Mouse (Mus musculus): ENCODE results near the gene Gm17651. TPM values are rescaled to one million over a fixed set of nuclear protein-coding genes. Genes with fewer than 3 reads are reported as not detected.

Gm17651 gene
- polyA plus RNA-seq (2014; fragmentation: Nextera tagmentation; extraction: Ambion mirVana) = not detected in 2 replicates

DNA sequence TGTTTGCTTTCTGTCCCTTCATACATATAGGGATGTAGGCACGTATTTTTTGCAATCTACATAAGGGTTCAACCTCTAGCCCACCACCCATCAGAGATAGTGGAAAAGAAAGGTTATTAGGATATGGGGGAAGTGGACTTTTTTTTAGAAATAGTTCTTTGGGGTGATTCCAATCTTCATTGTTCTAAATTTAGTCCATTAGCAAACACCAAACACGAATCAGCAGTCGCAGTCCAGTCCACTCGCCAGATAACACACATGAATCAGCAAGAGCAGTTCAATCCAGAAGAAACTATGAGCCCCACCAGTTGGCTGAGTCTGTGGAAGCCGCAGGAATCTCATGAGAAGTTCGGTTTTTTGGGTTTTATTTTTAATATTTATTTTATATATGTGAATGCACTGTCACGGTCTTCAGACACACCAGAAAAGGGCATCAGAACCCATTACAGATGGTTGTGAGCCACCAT, at the start of gene Gm17651:
Gene Gm17651, minus strand, starts transcription at position 51 of the 467 bp plus-strand sequence.
- Histone ChIP-seq H3K9me3 (ENCODE audit: control insufficient read depth, low read length) (no peaks in the 10 kb centered on the region), H3K4me1 (ENCODE audit: control insufficient read depth in 2 of 2, insufficient read depth in 2 of 2, low read length in 2 of 2) (no peaks in the 10 kb centered on the region), H3K36me3 (ENCODE audit: control insufficient read depth, insufficient read depth, low read length) (peaks cover 32% of the 10 kb centered on the region), H3K9ac (ENCODE audit: low read length) (no peak within 1 kb of the TSS), H3K4me3 (ENCODE audit: control insufficient read depth in 1 of 2, insufficient read depth in 1 of 2, low read depth in 1 of 2, low read length in 2 of 2) (no peak within 1 kb of the TSS), H3K27ac (replicated peaks in 1 of 2; ENCODE audit: control insufficient read depth in 1 of 2, insufficient read depth in 1 of 2, low read depth in 2 of 2, low read length in 2 of 2) (no peak within 1 kb of the TSS), H3K4me2 (ENCODE audit: low read length) (no peak within 1 kb of the TSS), H3K27me3 (ENCODE audit: control insufficient read depth, insufficient read depth, low read length) (no peaks in the 10 kb centered on the region)
- ATAC-seq (ENCODE audit: insufficient number of reproducible peaks, insufficient read depth, low FRiP score, low read depth) = no peak
- 62% methylated on average over 7 of the region's 7 CpGs for WGBS

GRCm38 (mm10) chr3:97719116-97719515, 44.6 kb upstream of the Gm17651 start:
- Histone ChIP-seq H3K4me3 (ENCODE audit: control insufficient read depth in 1 of 2, insufficient read depth in 1 of 2, low read depth in 1 of 2, low read length in 2 of 2) (no peak overlapping the region), H3K36me3 (ENCODE audit: control insufficient read depth, insufficient read depth, low read length) (peaks cover 95% of the 10 kb centered on the region), H3K9ac (ENCODE audit: low read length) (no peak overlapping the region), H3K27ac (replicated peaks in 1 of 2; ENCODE audit: control insufficient read depth in 1 of 2, insufficient read depth in 1 of 2, low read depth in 2 of 2, low read length in 2 of 2) (no peak overlapping the region), H3K4me1 (ENCODE audit: control insufficient read depth in 2 of 2, insufficient read depth in 2 of 2, low read length in 2 of 2) (no peaks in the 10 kb centered on the region), H3K4me2 (ENCODE audit: low read length) (no peak overlapping the region), H3K27me3 (ENCODE audit: control insufficient read depth, insufficient read depth, low read length) (no peaks in the 10 kb centered on the region), H3K9me3 (ENCODE audit: control insufficient read depth, low read length) (peaks cover 10% of the 10 kb centered on the region)
- 86% methylated on average over 9 of the region's 9 CpGs for WGBS
- no peak for ATAC-seq (ENCODE audit: insufficient number of reproducible peaks, insufficient read depth, low FRiP score, low read depth)

DNA sequence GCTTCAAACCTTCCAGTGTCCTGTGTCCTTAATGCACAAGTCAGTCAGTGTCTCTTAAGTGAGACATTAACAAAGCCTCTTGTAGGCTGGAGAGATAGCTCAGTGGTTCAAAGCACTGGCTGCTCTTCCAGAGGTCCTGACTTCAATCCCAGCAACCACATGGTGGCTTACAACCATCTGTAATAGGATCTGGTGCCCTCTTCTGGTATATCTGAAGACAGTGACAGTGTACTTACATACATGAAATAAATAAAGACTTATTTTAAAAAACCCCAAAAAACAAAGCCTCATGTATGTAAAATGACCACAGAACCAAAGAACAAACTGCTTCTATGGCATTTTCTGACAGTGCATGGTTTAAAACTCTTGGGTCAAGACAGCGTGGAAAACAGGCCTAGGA, 41.4 kb upstream of the Gm17651 start:
- no peaks in the 10 kb centered on the region for H3K4me1 ChIP-seq (ENCODE audit: control insufficient read depth in 2 of 2, insufficient read depth in 2 of 2, low read length in 2 of 2)
- H3K27me3 ChIP-seq (ENCODE audit: control insufficient read depth, insufficient read depth, low read length) = no peaks in the 10 kb centered on the region
- no peaks in the 10 kb centered on the region for H3K9me3 ChIP-seq (ENCODE audit: control insufficient read depth, low read length)
- no peak overlapping the region for H3K27ac ChIP-seq (replicated peaks in 1 of 2; ENCODE audit: control insufficient read depth in 1 of 2, insufficient read depth in 1 of 2, low read depth in 2 of 2, low read length in 2 of 2)
- WGBS = 87% methylated on average over 1 of the region's 1 CpGs
- no peak overlapping the region for H3K4me2 ChIP-seq (ENCODE audit: low read length)
- H3K36me3 ChIP-seq (ENCODE audit: control insufficient read depth, insufficient read depth, low read length) = peaks cover 92% of the 10 kb centered on the region
- H3K4me3 ChIP-seq (ENCODE audit: control insufficient read depth in 1 of 2, insufficient read depth in 1 of 2, low read depth in 1 of 2, low read length in 2 of 2) = no peak overlapping the region
- no peak for ATAC-seq (ENCODE audit: insufficient number of reproducible peaks, insufficient read depth, low FRiP score, low read depth)
- H3K9ac ChIP-seq (ENCODE audit: low read length) = no peak overlapping the region

DNA sequence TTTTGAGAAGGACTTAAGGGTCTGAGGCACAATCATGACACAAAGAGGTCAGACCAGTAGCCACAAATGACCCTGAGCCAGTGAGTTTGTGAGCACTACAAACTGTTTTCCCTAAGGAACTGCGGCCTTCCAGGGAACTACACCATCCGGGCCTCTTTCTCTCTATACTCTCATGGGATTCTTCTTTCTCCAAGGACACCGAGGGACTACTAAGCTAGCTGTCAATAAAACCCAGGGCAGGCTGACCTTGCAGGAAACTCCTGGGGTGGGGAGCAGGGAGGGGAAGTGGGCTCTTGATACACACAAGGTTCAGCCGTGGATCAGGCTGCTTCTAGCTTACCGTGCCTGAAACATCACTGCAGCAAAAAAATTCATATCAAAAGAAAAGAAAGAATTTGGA, 36.4 kb upstream of the Gm17651 start:
- peaks cover 94% of the 10 kb centered on the region for H3K36me3 ChIP-seq (ENCODE audit: control insufficient read depth, insufficient read depth, low read length)
- H3K9ac ChIP-seq (ENCODE audit: low read length) = no peak overlapping the region
- no peak for ATAC-seq (ENCODE audit: insufficient number of reproducible peaks, insufficient read depth, low FRiP score, low read depth)
- H3K27ac ChIP-seq (replicated peaks in 1 of 2; ENCODE audit: control insufficient read depth in 1 of 2, insufficient read depth in 1 of 2, low read depth in 2 of 2, low read length in 2 of 2) = no peak overlapping the region
- H3K4me1 ChIP-seq (ENCODE audit: control insufficient read depth in 2 of 2, insufficient read depth in 2 of 2, low read length in 2 of 2) = no peaks in the 10 kb centered on the region
- H3K4me3 ChIP-seq (ENCODE audit: control insufficient read depth in 1 of 2, insufficient read depth in 1 of 2, low read depth in 1 of 2, low read length in 2 of 2) = no peak overlapping the region
- no peaks in the 10 kb centered on the region for H3K27me3 ChIP-seq (ENCODE audit: control insufficient read depth, insufficient read depth, low read length)
- no peak overlapping the region for H3K4me2 ChIP-seq (ENCODE audit: low read length)
- no peaks in the 10 kb centered on the region for H3K9me3 ChIP-seq (ENCODE audit: control insufficient read depth, low read length)
- 43% methylated on average over 5 of the region's 5 CpGs for WGBS

DNA sequence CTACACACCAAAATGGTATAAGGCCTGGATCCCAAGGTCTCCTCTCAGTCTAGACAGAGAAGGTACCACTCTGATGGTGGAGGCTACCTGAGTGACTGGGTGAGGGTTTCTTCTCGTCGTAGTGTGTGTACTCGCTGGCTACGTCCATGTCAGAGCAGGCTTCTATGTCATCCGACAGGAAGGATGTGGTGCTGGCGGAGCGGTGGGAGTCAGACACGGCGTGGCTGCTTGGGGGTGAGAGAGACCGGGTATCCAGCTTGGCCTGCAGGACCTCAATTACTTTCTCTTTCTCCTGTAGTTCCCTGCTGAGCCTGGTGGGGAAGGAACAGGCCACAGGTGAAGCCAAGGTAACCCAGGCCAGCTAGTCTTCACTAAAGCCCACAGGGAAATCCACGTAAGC, 35.6 kb upstream of the Gm17651 start:
- WGBS = 87% methylated on average over 11 of the region's 11 CpGs
- H3K27ac ChIP-seq (replicated peaks in 1 of 2; ENCODE audit: control insufficient read depth in 1 of 2, insufficient read depth in 1 of 2, low read depth in 2 of 2, low read length in 2 of 2) = no peak overlapping the region
- H3K9me3 ChIP-seq (ENCODE audit: control insufficient read depth, low read length) = no peaks in the 10 kb centered on the region
- H3K4me1 ChIP-seq (ENCODE audit: control insufficient read depth in 2 of 2, insufficient read depth in 2 of 2, low read length in 2 of 2) = no peaks in the 10 kb centered on the region
- H3K9ac ChIP-seq (ENCODE audit: low read length) = no peak overlapping the region
- H3K36me3 ChIP-seq (ENCODE audit: control insufficient read depth, insufficient read depth, low read length) = peaks cover 94% of the 10 kb centered on the region
- H3K4me3 ChIP-seq (ENCODE audit: control insufficient read depth in 1 of 2, insufficient read depth in 1 of 2, low read depth in 1 of 2, low read length in 2 of 2) = no peak overlapping the region
- no peak for ATAC-seq (ENCODE audit: insufficient number of reproducible peaks, insufficient read depth, low FRiP score, low read depth)
- no peak overlapping the region for H3K4me2 ChIP-seq (ENCODE audit: low read length)
- no peaks in the 10 kb centered on the region for H3K27me3 ChIP-seq (ENCODE audit: control insufficient read depth, insufficient read depth, low read length)

GRCm38 (mm10) chr3:97706561-97706960, 32.1 kb upstream of the Gm17651 start:
- ATAC-seq (ENCODE audit: insufficient number of reproducible peaks, insufficient read depth, low FRiP score, low read depth) = no peak
- no peak overlapping the region for H3K4me3 ChIP-seq (ENCODE audit: control insufficient read depth in 1 of 2, insufficient read depth in 1 of 2, low read depth in 1 of 2, low read length in 2 of 2)
- 88% methylated on average over 4 of the region's 4 CpGs for WGBS

GRCm38 (mm10) chr3:97705508-97705907, 31.0 kb upstream of the Gm17651 start:
- Histone ChIP-seq H3K27ac (replicated peaks in 1 of 2; ENCODE audit: control insufficient read depth in 1 of 2, insufficient read depth in 1 of 2, low read depth in 2 of 2, low read length in 2 of 2) (no peak overlapping the region), H3K9ac (ENCODE audit: low read length) (no peak overlapping the region), H3K36me3 (ENCODE audit: control insufficient read depth, insufficient read depth, low read length) (peaks cover 93% of the 10 kb centered on the region), H3K4me1 (ENCODE audit: control insufficient read depth in 2 of 2, insufficient read depth in 2 of 2, low read length in 2 of 2) (no peaks in the 10 kb centered on the region), H3K27me3 (ENCODE audit: control insufficient read depth, insufficient read depth, low read length) (no peaks in the 10 kb centered on the region), H3K4me2 (ENCODE audit: low read length) (no peak overlapping the region), H3K4me3 (ENCODE audit: control insufficient read depth in 1 of 2, insufficient read depth in 1 of 2, low read depth in 1 of 2, low read length in 2 of 2) (no peak overlapping the region), H3K9me3 (ENCODE audit: control insufficient read depth, low read length) (no peaks in the 10 kb centered on the region)
- ATAC-seq (ENCODE audit: insufficient number of reproducible peaks, insufficient read depth, low FRiP score, low read depth) = no peak
- WGBS = 87% methylated on average over 3 of the region's 3 CpGs

More at GRCm38 (mm10) chr3:97706561-97706960, 32.1 kb upstream of the Gm17651 start:
- peaks cover 93% of the 10 kb centered on the region for H3K36me3 ChIP-seq (ENCODE audit: control insufficient read depth, insufficient read depth, low read length)
- H3K27ac ChIP-seq (replicated peaks in 1 of 2; ENCODE audit: control insufficient read depth in 1 of 2, insufficient read depth in 1 of 2, low read depth in 2 of 2, low read length in 2 of 2) = no peak overlapping the region
- no peaks in the 10 kb centered on the region for H3K9me3 ChIP-seq (ENCODE audit: control insufficient read depth, low read length)
- H3K9ac ChIP-seq (ENCODE audit: low read length) = no peak overlapping the region
- H3K4me1 ChIP-seq (ENCODE audit: control insufficient read depth in 2 of 2, insufficient read depth in 2 of 2, low read length in 2 of 2) = no peaks in the 10 kb centered on the region
- no peak overlapping the region for H3K4me2 ChIP-seq (ENCODE audit: low read length)
- H3K27me3 ChIP-seq (ENCODE audit: control insufficient read depth, insufficient read depth, low read length) = no peaks in the 10 kb centered on the region

- Histone ChIP-seq H3K4me3 (ENCODE audit: control insufficient read depth in 1 of 2, insufficient read depth in 1 of 2, low read depth in 1 of 2, low read length in 2 of 2) (no peak overlapping the region), H3K4me1 (ENCODE audit: control insufficient read depth in 2 of 2, insufficient read depth in 2 of 2, low read length in 2 of 2) (no peaks in the 10 kb centered on the region), H3K9me3 (ENCODE audit: control insufficient read depth, low read length) (no peaks in the 10 kb centered on the region), H3K9ac (ENCODE audit: low read length) (no peak overlapping the region), H3K4me2 (ENCODE audit: low read length) (no peak overlapping the region), H3K27me3 (ENCODE audit: control insufficient read depth, insufficient read depth, low read length) (no peaks in the 10 kb centered on the region), H3K36me3 (ENCODE audit: control insufficient read depth, insufficient read depth, low read length) (peaks cover 96% of the 10 kb centered on the region), H3K27ac (replicated peaks in 1 of 2; ENCODE audit: control insufficient read depth in 1 of 2, insufficient read depth in 1 of 2, low read depth in 2 of 2, low read length in 2 of 2) (no peak overlapping the region)
- ATAC-seq (ENCODE audit: insufficient number of reproducible peaks, insufficient read depth, low FRiP score, low read depth) = no peak
- 86% methylated on average over 11 of the region's 11 CpGs for WGBS
These were observed 28.1 kb upstream of the Gm17651 start for GRCm38 (mm10) chr3:97702448-97703080.

Data from heart, embryonic 14.5 days (tissue).